Mouse (Mus musculus) cerebellum, adult 11-12 months (tissue): ENCODE measurements around the gene Rorc.

ENCODE experiments used
- DNase-seq: peaks from one replicate; pipeline ENCODE4 v3.0.0; 2022

The Rorc gene

DNA sequence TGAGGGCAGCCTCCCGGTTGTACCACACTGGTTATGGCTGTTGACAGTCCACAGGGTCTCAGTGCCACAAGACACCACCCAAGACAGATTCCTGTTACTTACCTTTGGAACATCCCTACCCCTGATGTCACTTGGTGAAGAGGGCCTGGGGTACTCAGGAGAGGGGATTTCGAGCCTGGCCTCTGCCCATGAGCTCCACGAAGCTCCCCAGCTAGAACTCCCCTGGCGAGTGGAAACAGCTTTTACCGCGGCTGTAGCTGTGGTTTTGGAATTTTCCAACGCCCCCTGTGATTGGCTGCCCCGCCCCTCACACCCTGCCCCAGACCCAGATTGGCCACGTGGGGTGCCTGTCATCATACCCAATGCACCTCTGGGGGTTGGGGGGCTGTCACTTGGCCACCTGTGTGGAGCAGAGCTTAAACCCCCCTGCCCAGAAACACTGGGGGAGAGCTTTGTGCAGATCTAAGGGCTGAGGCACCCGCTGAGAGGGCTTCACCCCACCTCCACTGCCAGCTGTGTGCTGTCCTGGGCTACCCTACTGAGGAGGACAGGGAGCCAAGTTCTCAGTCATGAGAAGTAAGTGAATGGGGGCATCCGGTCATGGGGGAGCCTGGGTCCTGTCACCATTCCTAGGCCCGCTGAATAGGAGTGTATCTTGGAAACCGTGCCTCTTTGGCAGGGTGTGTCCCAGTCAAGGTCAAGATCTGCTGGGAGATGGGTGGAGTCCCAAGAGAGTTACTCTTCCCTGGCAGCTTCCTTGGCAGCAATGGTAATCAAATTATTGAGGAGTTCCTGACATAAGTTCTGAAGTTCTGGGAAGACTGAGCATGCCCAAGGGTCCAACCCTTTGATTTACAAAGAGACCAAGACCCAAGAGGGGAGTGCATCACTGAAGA, 4.7 kb downstream of the Rorc start:
- DNase-seq: no peak

DNA sequence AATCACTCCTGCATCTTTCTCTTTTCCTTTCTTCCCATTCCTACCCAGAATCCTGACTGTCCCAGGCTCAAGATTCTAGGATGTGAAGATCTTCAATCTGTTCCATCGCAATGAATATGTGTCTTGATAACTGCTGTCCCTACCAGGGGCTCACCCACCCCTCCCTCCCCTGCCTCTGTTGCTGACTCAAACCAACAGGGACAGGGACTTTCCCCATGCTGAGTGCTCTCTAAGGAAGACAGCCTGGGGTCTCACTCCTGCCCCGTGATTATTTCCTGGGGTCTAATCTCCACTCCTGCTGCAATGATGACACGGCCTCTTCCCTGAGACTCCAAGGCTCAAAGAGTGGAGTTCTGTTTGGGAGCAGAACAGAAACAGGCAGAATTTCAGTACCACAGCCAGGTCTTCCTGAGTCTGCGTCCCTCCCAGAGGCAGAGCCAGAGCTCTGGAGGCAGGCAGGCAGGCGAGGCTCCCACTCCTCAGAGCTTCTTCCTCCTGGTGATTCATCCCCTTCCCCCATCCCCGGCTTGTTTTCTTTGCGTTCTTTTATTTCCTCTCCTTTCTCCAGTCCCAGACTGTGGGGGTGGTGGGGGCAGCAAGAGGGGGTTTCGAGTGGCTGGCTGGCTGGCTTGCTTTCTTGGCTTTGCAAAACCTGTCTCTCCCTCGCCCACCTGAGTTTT, 7.4 kb downstream of the Rorc start:
- no peak for DNase-seq

DNA sequence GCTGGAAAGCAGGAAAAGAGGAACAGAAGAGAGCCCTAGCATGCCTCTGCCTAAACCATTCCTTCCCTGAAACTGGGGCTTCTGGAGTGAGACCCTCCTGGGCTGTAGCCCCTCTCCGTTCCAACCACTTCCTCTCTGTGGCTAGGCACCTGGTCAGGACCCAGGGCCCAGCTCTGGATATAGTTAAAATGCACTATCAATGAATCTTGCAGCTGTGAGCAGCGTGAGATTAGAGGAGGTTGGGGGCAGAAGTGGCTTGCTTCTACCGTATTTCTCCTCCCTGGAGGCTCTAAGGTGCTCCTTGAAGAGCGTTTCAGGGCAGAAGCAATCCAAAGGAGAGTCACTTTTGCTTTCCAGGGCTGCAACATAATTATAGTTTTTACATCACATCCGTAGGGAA, 9.7 kb downstream of the Rorc start:
- DNase-seq: no peak

DNA sequence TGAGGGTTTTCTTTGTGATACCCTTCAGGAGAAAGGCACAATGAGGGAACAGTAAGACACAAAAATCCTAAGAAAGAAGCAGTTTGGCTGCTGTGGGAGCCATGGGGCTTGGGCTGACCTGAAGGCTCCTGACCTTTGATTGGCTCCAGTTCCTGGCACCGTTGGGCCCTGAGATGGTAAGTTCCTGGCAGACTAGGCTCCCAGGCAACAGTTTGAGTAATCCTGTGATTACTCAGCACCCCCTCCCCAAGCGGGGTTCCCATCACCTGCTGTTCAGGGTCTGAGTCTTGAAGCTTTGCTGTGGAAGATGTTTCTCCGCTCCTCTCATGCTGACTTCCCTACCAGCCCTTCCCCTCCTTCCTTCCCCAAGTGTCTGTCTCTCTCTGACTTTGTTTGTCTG, 10.9 kb downstream of the Rorc start:
- no peak for DNase-seq

DNA sequence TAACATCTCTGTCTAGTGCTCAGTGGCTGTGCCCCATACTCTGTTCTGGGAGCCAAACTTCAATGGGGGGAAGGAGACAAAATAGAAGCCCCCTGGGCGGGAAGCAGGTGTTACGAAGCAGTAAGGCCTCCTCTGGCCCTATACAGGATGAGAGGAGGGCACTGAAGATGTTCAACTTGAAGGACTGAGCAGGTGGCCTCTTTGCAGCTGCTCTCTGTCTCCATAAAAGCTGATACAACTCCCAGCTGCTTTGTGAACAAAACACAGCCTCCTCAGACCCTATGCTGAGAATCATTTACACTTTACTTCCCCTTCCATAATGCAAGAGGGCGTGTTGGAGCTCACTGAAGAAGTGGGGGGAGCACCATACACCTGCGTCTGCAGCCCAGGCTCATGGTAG, 14.1 kb downstream of the Rorc start:
- DNase-seq: no peak

DNA sequence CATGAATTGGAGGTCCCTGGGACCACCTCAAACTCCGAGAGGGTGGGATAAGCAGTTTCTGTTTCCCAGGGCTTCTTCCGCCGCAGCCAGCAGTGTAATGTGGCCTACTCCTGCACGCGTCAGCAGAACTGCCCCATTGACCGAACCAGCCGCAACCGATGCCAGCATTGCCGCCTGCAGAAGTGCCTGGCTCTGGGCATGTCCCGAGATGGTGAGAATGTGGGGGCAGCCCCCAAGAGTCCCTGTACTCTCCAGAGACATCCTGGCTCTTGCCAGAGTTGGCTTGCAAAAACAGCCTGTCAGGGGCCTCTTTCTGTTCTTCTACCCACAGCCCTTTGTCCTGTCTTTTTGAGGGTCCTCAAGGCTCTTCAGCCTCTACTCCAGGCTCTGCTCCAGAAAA, 14.8 kb downstream of the Rorc start:
- no peak for DNase-seq

DNA sequence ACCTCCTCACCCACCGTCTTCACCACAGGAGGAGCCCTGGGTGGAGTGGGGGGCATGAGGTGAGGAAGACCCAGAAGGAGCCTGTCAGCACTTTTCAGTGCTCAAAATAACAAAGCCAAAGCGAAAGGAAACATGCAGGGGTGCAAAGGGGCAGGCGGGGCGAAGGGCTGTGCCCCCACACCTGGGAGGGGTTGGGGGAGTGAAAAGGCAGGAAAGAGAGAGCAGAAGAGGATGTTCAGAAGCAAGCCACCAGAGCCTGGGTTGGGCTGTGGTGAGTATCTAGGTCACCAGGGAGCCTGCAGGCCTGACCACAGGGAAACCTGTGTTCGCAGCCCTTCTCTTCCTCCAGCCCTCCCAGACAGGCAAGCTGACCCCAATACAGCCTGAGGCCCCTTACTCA, 15.5 kb downstream of the Rorc start:
- DNase-seq: no peak

DNA sequence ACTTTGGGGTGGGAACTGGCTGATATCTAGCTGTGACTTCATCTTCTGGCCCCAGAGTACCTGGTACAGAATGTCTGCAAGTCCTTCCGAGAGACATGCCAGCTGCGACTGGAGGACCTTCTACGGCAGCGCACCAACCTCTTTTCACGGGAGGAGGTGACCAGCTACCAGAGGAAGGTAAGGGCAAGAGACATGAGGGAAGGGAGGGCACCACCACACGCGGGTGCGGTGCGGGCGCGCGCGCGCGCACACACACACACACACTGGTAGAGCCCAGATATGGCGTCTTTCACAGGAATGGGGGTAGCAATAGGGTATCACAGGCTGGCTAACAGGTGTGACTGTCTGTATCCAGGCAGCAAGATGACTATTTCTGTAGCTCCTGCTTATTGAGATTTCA, 16.8 kb downstream of the Rorc start:
- DNase-seq: no peak

DNA sequence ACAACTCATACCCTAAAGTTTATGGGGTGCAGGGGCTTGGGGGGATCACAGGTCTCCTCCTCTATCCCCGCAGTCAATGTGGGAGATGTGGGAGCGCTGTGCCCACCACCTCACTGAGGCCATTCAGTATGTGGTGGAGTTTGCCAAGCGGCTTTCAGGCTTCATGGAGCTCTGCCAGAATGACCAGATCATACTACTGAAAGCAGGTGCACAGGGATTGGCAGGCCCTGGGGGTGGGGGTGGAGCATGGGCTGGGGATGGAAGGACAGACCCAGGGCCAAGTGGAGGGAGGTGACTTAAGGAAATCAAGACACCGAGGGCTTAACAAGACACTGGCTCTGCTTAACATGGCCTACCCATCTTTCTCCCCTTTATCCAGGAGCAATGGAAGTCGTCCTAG, 18.4 kb downstream of the Rorc start:
- DNase-seq: no peak

DNA sequence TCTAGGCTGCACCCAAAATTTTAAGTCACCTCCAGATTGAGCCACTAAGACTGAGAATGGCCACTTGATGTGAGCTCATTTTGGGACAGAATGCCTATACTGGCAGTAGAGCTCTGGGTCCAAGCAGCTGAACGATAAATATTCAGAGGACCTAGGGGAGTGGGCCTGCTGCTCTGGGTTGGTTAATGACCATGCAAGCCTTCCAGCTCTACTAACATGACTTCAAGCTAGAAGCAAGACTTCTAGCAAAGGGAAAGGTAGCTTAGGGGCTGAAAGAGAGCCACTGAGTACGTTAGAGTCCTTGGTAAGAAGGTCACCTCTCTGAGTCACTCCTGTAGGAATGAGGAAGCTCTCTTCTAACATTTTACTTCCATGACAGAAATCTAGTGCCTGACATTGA, 19.5 kb downstream of the Rorc start:
- no peak for DNase-seq

DNA sequence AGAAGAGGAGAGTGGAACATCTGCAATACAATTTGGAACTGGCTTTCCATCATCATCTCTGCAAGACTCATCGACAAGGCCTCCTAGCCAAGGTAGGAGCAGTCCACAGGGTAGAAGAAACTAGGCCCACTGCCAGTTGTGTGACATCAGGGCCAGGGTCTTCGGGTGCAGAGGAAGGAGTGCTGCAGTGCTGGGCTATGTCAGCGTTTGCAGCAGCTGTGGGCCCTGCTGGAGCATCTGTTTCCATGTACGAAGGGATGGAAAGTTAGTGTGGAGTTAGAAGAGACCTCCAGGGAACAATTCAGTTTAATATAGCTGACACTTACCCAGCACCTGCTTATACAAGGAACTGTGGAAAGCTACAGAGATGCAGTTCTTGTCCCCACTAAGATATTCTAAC, 20.5 kb downstream of the Rorc start:
- DNase-seq: no peak

DNA sequence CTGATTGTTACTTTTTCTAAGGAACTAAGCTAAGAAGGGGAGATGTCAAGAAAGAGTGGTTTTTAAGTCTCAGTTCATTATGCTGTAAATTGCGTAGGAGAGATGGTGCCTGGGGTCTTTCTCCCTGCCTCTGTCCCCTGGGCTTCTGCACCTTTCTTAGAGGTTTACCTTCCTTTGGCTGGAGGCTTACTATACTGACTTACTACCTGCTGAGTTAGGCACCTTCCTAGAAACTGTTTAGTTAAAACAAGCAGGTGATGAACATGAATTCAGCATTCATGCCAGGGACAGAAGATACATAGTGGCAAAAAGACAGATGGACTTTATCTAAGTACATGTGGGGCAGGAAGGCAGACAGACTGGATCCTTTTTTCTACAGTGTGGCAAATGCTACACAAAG, 23.7 kb downstream of the Rorc start:
- no peak for DNase-seq

DNA sequence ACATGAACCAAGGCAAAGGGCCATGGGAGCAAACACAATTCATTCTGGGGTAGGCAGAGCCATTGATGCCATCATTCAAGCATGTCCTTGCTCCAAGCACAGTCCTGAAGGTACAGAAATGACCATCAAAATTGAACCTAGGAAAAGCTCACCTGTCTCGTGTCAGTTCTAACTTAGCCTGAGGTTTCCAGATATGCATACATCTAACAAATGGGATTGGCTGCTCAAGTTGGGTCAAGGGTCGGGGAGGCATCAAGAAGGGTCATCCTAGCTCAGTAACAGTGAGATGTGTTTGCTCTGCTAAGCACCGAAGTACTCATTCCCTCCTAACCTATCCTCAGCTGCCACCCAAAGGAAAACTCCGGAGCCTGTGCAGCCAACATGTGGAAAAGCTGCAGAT, 24.3 kb downstream of the Rorc start:
- no peak for DNase-seq

DNA sequence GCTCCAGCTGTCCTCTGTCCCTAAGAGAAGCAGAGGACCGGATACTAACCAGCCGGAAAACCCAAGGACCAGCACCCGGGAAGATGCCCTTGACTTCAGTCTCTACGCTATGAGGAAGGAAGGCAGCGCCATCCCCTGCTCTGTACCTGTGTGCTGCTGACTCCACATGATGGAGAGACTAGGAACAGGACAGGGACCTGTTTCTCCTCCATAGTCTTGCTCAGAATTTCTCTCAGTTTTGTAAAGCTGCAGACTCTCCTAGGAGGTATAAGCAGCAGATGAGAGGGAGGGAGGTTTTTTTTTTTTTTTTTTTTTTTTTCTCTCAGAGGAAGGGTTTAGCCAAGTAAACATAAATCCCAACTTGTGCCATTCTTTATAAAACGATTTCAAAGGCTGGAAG, 25.6 kb downstream of the Rorc start, which contains the start of gene Lingo4:
TSS of gene Lingo4 (plus strand) at position 301 of the 400 bp plus-strand sequence.
- DNase-seq: no peak

DNA sequence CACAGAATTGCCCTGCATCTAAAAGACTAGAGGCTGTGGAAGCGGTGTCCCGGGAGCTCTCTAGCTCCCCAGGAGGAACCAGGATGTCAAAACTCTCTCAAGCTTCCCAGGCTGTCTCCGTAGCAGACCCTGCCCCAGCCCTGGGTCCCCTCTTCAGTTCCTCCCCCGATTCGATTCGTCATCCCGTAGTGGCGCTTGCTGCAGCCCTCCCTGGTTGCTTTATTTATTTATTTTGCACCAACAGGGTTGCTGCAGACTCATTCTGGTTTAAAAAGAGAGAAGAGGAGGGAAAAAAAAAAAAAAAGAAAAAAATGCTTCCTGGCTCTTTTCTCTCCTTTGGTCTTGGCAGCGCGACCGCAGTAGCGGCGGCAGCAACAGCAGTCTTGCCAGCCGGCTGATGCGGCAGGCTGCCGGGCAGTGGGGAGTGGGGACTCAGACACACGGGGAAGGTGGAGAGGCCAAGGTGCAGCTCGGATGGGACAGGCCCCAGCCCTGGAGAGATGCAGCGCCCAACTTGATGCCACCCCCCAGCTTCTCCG, 26.4 kb downstream of the Rorc start:
- no peak for DNase-seq

DNA sequence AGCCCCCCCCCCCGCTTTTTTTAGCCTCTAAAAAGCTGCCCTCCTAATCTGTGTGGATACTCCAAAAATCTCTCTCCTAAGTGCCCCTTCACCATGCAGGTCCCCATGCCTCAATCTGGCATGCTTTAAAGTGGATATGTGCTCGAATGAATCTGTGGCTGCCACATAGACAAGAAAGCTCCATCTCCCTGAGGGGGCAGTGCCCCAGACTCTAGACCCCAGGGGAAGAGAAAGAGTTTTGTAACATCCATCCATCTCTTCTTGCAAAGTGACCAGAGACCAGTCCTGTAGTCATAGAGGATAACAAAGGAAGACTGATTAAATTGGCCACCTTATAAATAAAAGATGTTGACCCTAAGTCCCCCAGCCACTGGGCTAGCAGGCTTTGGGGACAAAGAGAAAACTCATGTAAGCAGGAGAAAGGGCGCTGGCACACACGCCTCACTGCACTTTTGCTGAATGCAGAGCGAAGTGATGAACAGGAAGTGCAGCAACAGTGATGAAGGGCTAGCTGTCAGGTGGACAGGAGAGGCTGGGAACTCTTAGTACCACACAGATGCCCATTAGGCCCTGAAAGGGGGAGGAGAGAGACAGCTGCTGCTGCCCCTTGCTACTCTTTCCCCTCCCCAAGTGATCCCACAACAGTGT, 27.2 kb downstream of the Rorc start:
- no peak for DNase-seq

DNA sequence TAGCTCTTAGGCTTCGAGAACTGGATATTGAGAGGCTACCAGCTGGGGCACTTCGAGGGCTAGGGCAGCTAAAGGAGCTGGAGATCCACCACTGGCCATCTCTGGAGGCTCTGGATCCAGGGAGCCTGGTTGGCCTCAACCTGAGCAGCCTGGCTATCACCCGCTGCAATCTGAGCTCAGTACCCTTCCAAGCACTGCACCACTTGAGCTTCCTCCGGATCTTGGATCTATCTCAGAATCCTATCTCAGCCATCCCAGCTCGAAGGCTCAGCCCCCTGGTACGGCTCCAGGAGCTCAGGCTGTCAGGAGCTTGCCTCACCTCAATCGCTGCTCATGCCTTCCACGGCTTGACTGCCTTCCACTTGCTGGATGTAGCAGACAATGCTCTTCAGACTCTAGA, 29.9 kb downstream of the Rorc start:
- DNase-seq: no peak

DNA sequence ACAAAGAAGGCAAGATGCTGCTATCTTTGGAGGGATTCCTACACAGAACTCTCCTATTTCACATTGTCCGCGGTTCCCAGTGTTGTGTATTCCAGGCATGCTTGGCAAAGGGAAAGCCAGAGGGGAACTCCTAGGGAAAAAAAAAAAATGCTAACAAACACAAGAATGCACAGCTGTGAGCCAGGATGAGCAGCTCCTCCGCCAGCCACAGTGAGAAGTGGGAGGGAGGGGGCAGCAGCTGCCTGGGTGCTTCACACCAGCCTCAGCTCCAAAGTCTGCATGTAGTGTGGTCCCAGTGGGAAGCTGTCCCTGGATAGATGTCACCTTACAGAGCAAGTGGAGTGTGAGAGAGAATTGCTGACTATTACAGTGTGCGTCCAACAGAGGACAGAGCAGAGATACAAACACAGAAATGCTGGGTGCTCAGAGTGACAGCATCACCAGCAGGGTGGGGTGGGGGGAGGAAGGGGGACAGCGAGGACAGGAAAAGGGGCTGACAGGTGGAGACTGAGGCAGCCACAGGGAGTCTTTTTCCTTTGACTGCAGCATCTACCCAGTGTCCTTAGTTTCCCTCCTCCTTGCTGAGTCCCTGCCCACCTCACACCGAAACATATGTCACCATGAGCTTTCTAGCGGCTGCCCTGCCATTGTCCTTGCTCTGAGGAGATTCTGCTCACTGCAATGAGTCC, 31.9 kb downstream of the Rorc start:
- DNase-seq: no peak

DNA sequence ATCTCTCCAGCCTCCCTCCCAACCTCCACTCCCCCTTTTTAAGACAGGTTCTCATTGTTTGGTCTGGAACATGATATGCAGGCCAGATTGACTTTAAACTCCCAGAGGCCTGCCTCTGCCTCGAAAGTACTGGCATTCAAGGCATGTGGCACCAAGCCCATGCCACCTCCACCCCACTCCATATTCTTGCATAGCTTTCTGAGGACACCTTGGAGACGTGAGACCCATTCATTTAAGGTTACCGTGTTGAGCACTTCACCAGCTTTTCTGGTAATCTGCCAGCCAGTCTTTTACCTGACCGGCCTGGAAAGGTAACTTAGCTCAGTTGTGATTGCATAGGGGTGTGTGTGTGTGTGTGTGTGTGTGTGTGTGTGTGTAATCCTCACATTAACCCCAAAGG, 33.0 kb downstream of the Rorc start:
- no peak for DNase-seq

DNA sequence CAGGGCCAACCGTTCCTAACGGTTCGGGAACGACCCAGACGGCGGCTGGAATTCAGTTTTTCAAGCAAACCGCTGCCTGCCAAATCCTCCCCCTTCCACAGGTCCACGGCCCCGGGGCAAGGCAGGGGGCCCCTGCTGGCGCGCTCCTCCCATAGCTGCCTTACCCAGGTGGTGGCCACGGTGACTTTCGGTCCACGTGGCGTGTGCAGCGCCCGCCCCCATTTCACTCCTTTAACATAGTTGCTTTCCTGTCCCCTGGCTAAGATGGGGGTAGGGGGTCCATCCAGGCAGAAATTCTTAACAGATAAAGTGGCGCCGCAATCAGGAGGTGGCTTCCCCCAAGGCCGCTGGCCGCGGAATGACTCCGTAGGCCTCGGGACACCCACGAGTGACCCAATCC, 39.9 kb downstream of the Rorc start:
- DNase-seq: no peak

DNA sequence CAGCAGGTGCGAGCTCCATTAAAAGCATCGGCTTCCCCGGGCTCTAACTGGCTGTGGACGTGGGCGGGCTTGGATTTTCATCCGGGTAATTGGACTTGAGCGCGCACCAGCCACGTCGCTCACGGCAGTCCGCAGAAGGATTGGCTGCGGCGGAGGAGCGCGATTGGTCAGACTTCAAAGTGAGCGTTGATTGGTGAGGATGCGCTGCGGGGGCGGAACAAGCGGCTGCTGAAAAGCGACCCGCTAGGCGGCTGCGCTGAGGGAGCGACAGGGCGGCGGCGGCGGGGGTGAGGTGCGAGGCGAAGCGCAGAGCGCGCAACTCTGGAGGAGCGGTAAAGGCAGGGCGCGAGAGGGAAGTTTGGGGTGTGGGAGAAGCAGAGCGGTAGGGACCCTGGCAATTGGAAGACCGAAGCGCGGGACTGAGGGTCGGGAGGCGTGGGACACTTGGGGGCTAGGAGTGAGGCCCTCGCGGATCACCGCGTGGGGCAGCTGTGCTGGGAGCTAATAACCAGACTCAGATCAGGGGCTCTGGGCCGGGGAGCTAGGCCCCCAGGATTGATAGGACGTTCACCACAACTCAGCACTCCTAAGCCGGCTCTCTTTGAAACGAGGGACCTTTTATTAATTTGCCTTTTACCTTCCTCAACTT, 40.6 kb downstream of the Rorc start, which contains the start of gene Tdrkh:
TSS of gene Tdrkh (plus strand) at position 243 of the 649 bp plus-strand sequence.
- peak; percentile 98 for DNase-seq

DNA sequence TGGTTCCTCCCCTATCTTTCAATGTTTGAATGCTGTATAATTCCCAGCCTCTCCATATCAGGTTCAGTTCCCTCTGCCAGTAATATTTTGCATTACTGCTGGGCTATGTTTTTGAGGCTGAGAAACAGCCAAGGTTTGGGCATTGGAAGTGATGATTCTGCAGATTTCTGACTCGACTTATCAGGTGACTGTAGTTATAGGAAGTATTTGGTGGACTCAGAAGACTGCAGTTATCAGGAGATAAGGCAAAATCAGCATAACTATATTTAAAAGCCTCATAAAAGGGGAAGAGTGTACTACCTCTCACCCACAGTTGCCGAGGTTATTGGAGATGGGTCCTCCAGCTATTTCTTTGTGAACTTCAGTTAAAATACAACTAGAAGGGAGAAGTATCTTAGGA, 58.4 kb downstream of the Rorc start:
- DNase-seq: no peak
